Mouse (Mus musculus) liver, embryonic 13.5 days (tissue): ENCODE measurements around the gene Aldh3a1. TPM values are rescaled to one million over a fixed set of nuclear protein-coding genes. Genes with fewer than 3 reads are reported as not detected.

Experiments used
- ATAC-seq: fragments of 200-750 bp; cut with Nextera tagmentation; 2 replicates; pipeline ENCODE4 v1.8.0; 2017; ENCODE audit warnings: low read depth, mild to moderate bottlenecking, moderate number of reproducible peaks, moderate library complexity
- DNase-seq: peaks from one replicate; pipeline ENCODE4 v3.0.0; 2022
- H3K27ac ChIP-seq: fragments of 300-500 bp; sonication (generic); 2 replicates; pipeline ENCODE4 v1.5.1; 2015; ENCODE audit warnings: moderate library complexity, mild to moderate bottlenecking, inconsistent platforms
- H3K27me3 ChIP-seq: fragments of 300-500 bp; sonication (generic); 2 replicates; pipeline ENCODE4 v1.6.1; 2015; ENCODE audit warnings: mild to moderate bottlenecking, inconsistent platforms
- H3K36me3 ChIP-seq: fragments of 300-500 bp; sonication (generic); 2 replicates; pipeline ENCODE4 v1.6.1; 2015; ENCODE audit warnings: mild to moderate bottlenecking, inconsistent platforms
- H3K4me1 ChIP-seq: fragments of 300-500 bp; sonication (generic); replicated peaks from 2 replicates; pipeline ENCODE4 v1.6.1; 2015; ENCODE audit warnings: inconsistent platforms
- H3K4me2 ChIP-seq: fragments of 300-500 bp; sonication (generic); 2 replicates; pipeline ENCODE4 v1.6.1; 2015; ENCODE audit warnings: inconsistent platforms, mild to moderate bottlenecking, moderate library complexity
- H3K4me3 ChIP-seq: fragments of 300-500 bp; sonication (generic); replicated peaks from 2 replicates; pipeline ENCODE4 v1.5.1; 2015; ENCODE audit warnings: mild to moderate bottlenecking, inconsistent platforms
- H3K9ac ChIP-seq: fragments of 300-500 bp; sonication (generic); 2 replicates; pipeline ENCODE4 v1.6.1; 2015; ENCODE audit warnings: mild to moderate bottlenecking, inconsistent platforms
- H3K9me3 ChIP-seq: fragments of 300-500 bp; sonication (generic); replicated peaks from 2 replicates; pipeline ENCODE4 v1.6.1; 2016; ENCODE audit warnings: inconsistent platforms
- WGBS: fragments of 180-500 bp; shearing (Covaris S2); methylation state at CpG from one replicate; pipeline ENCODE4 v1.1.7; 2015; ENCODE audit not compliant: insufficient replicate concordance; 5-methylcytosine and 5-hydroxymethylcytosine counted together
- polyA plus RNA-seq: library from polyadenylated mRNA; unstranded; fragments of >200 nt; fragmentation: Nextera tagmentation; extraction: Ambion mirVana; gene quantifications from 2 replicates; pipeline ENCODE4 v1.2.1, GENCODE M21; 2015

Aldh3a1 gene
- polyA plus RNA-seq, 1 experiment from 2014 or later = 0.06 TPM

DNA sequence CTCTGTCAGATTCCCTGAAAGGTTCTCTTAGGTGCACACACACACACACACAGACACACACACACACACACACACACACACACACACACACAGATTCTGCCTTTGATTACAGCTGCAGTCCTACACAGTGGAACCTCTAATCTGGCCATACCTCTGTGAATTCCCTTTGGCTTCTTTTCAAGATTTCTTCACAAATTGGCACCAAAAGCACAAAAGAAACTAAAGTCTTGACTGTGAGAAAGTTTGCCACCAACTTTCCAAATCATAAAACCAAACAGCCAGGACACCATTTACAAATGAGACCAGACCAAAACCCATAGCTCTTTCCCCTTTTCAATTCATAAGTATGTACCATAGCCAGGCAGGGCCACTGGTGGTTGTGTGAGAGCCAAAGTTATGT lies 9.4 kb upstream of the Aldh3a1 start:
- H3K27me3 ChIP-seq = peaks cover 14% of the 10 kb centered on the region
- no peaks in the 10 kb centered on the region for H3K36me3 ChIP-seq
- no peak for DNase-seq
- H3K9me3 ChIP-seq = no peaks in the 10 kb centered on the region
- H3K4me3 ChIP-seq = no peak overlapping the region
- ATAC-seq = no peak
- H3K4me2 ChIP-seq = no peak overlapping the region
- H3K9ac ChIP-seq = no peak overlapping the region
- no peak overlapping the region for H3K27ac ChIP-seq
- no peaks in the 10 kb centered on the region for H3K4me1 ChIP-seq

DNA sequence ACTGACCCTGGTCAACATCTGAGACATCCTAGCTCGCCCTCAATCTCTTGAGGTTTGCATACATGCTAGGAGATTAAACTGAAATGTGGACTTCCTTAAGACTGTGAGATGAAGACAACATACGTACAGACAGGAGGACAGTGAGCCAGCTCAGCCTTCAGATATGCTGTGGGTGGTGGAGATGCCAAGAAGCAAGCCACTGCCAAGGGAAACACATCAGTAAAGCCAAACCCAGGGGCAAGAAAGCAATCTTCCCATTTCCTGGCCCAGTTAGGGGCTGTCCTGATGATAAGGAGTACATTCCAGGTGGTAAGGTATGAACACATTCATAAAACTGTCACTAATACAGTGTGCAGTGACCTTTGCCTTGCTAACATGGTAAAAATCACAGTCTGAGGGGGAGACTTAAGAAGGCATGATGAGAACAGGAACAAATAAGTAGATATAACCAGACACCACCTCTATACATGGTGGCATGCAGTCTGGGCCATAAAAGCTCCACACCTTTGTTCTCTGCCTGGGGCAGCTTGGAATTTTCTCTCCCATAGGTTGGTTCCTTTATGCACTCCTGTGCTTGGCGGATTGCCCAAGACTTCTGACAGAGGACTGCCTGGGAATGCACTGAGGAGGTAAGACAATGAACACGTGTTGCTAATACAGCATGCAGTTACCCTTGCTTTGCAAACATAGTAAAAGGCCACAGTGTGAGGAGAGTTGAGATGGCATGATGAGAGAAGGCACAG lies 7.5 kb upstream of the Aldh3a1 start:
- no peak for ATAC-seq

DNA sequence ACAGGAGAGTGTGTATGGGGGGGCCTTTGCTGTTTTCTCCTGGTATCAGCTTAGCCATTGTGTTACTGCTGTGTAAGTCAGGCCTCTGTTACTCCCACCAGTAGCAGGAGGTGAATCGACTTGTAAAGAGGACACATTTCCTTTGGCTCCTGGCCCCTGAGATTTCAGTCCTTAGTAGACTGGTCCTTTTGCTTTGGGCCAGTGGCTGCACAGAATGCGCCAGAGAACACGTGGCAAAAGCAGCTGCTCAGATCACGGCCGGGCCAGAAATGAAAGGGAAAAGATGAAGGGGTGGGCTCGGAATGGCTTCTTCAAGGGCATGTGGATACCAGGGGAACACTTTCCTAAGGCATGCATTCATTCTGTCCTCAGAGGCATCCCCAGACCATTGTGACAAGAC lies 5.2 kb upstream of the Aldh3a1 start:
- no peak overlapping the region for H3K4me2 ChIP-seq
- no peak overlapping the region for H3K4me3 ChIP-seq
- H3K4me1 ChIP-seq = no peaks in the 10 kb centered on the region
- H3K36me3 ChIP-seq = no peaks in the 10 kb centered on the region
- WGBS = 71% methylated on average over 6 of the region's 6 CpGs
- H3K27ac ChIP-seq = no peak overlapping the region
- no peaks in the 10 kb centered on the region for H3K27me3 ChIP-seq
- H3K9ac ChIP-seq = no peak overlapping the region
- no peaks in the 10 kb centered on the region for H3K9me3 ChIP-seq
- ATAC-seq (no peak), DNase-seq (no peak)

More for the DNA sequence above, 7.5 kb upstream of the Aldh3a1 start:
- Histone ChIP-seq H3K4me2 (no peak overlapping the region), H3K9ac (no peak overlapping the region), H3K27me3 (peaks cover 4% of the 10 kb centered on the region; the same call in 1 of the 2 replicates), H3K4me3 (no peak overlapping the region), H3K9me3 (no peaks in the 10 kb centered on the region), H3K27ac (no peak overlapping the region), H3K4me1 (no peaks in the 10 kb centered on the region), H3K36me3 (no peaks in the 10 kb centered on the region)
- no peak for DNase-seq
- WGBS = 55% methylated on average over 4 of the region's 4 CpGs

DNA sequence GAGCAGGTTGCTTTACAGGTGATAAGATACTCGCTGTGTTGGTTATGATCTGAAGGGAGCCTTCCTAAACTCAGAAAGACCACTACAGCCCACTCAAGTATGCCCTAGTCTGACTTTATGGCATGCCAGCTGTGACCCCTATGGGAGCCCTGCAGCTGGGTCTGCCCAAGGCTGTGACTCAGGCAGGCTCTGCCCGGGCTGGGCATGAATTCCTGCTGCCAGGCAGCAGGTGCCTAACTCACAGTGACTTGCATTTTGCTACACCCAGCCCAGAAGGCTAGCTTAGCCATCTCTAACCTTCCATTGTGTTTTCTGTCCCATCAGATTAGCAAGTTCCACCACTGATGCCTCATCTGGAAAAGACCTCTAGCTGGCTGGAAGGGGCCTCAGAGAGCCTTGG lies 4.5 kb upstream of the Aldh3a1 start:
- Histone ChIP-seq H3K36me3 (no peaks in the 10 kb centered on the region), H3K27ac (no peak overlapping the region), H3K4me3 (no peak overlapping the region), H3K9ac (no peak overlapping the region), H3K9me3 (no peaks in the 10 kb centered on the region), H3K4me1 (no peaks in the 10 kb centered on the region), H3K4me2 (no peak overlapping the region), H3K27me3 (no peaks in the 10 kb centered on the region)
- ATAC-seq (no peak), DNase-seq (no peak)
- WGBS = 57% methylated on average over 2 of the region's 2 CpGs

DNA sequence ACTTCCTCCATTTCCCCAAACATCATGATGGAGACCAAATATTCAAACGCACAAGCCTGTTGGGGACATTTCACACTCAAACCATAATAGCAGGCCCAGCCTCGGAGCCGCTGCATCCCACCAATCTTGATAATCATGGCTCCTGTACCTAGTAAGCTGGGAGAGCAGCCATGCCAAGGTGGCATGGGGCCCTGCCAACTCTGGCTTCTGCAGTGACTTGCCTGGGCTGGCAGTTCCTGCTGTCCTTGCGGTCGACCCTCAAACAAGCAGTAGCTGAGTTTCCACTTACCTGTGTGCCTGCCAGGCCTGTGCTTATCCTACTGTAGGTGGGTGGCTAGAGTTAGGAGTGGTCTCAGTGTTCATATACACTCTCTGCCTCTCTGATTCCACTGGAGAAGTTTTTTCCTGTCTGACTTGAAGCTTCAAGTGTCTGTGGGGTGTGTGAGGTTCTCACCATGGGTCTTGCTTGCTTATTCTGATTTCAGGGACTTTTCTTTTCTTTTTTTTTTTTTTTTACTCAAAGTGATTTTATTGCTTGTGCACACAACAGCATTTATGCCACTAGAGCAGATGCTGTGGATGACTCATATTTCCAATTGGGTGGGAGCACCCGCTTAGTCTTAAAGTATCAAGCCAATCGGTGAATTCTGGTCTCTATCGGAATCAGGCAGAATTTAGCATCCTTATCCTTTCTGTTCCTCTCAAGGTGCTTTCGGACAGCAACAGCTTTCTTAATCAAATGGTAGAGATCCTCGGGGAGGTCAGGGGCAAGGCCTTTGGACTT lies 2.0 kb upstream of the Aldh3a1 start:
- Histone ChIP-seq H3K4me1 (no peaks in the 10 kb centered on the region), H3K4me3 (no peak overlapping the region), H3K9ac (no peak overlapping the region), H3K4me2 (no peak overlapping the region), H3K27ac (no peak overlapping the region), H3K9me3 (no peaks in the 10 kb centered on the region), H3K36me3 (no peaks in the 10 kb centered on the region), H3K27me3 (no peaks in the 10 kb centered on the region)
- DNase-seq (no peak), ATAC-seq (no peak)
- 76% methylated on average over 10 of the region's 10 CpGs for WGBS

DNA sequence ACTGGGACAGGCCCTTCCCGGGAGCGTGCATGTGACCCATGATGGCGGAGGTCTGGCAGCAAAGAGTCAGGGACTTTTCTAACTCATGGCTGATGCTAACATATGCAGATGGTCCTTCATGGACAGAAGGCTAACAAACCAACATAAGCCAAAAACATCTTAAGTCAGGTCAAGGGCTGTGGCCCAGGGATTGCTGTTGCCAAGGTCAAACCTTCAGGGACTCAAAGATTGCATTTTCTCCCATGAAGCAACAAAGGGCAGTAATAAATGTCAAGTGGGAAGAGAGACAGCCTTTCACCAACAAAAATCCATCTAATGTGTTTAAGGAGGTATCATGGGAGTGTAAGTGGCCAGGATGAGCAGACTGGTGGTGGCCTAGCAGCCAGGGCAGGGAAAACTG lies 1.2 kb upstream of the Aldh3a1 start:
- Histone ChIP-seq H3K27ac (no peak overlapping the region), H3K9ac (no peak overlapping the region), H3K4me2 (no peak overlapping the region), H3K9me3 (no peaks in the 10 kb centered on the region), H3K4me3 (no peak overlapping the region), H3K36me3 (no peaks in the 10 kb centered on the region), H3K4me1 (no peaks in the 10 kb centered on the region), H3K27me3 (peaks cover 5% of the 10 kb centered on the region; the same call in 1 of the 2 replicates)
- 80% methylated on average over 3 of the region's 3 CpGs for WGBS
- ATAC-seq (no peak), DNase-seq (no peak)

DNA sequence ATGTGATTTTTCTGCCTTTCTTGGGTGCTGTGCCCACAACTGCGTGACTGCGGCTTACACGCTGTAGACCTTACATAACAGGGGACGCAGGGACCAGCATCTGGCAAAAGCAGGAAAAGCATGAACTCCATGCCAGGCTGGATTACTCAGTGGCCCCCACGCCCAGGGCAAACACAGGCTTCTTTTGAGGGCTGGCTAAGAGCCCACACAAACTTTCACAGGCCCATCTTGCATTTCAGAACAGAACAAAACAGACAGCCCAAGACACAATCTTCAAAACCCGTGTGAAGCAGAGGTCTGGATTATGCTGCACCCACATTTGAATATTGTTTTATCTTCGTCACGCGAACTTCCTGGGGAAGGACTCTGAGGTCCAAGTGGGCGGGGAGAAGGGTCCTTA lies 979 bp downstream of the Aldh3a1 start:
- H3K36me3 ChIP-seq = no peaks in the 10 kb centered on the region
- no peak overlapping the region for H3K4me2 ChIP-seq
- H3K9me3 ChIP-seq = no peaks in the 10 kb centered on the region
- 50% methylated on average over 10 of the region's 10 CpGs for WGBS
- ATAC-seq (no peak), DNase-seq (no peak)
- peaks cover 26% of the 10 kb centered on the region for H3K27me3 ChIP-seq
- no peak overlapping the region for H3K4me3 ChIP-seq
- H3K9ac ChIP-seq = no peak overlapping the region
- no peak overlapping the region for H3K27ac ChIP-seq
- no peaks in the 10 kb centered on the region for H3K4me1 ChIP-seq

DNA sequence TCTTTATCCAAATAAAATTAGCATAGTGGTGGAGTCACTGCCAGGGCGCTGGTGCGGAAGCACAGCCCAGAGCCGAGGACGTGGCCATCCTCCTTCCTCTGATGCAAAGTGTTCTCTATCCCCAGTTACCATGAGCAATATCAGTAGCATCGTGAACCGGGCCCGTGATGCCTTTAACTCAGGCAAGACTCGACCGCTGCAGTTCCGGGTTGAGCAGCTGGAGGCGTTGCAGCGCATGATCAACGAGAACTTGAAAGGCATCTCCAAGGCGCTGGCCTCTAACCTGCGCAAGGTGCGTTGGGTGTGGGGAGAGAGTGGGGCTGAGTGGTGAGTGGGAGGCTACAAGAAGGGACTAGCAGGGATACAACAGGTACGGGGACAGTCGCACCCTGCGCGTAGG lies 4.8 kb downstream of the Aldh3a1 start:
- Histone ChIP-seq H3K4me1 (no peaks in the 10 kb centered on the region), H3K9ac (no peak overlapping the region), H3K27me3 (peaks cover 31% of the 10 kb centered on the region), H3K36me3 (no peaks in the 10 kb centered on the region), H3K4me3 (no peak overlapping the region), H3K9me3 (no peaks in the 10 kb centered on the region), H3K27ac (no peak overlapping the region), H3K4me2 (no peak overlapping the region)
- 26% methylated on average over 20 of the region's 20 CpGs for WGBS
- ATAC-seq = no peak
- no peak for DNase-seq

DNA sequence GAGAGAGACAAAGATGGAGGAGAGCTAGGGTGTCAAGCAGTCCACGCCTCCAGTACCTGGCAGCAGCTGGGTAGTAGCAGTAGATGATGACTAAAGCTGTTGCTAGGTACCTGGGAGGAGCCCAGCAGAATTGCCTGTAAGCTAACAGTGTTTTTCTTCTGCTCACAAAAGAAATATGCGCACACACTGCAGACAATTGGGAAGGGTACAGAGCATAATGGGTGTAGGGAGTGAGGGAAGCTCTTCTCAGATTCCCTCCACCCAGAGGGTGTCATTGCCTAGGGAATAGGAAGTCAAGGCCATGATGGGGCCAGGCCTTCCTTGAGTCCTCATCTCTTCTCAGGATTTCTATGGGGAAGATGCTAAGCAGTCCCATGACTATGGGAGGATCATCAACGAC lies 8.6 kb downstream of the Aldh3a1 start:
- Histone ChIP-seq H3K4me1 (no peaks in the 10 kb centered on the region), H3K9ac (no peak overlapping the region), H3K36me3 (no peaks in the 10 kb centered on the region), H3K27me3 (peaks cover 29% of the 10 kb centered on the region), H3K27ac (no peak overlapping the region), H3K4me2 (no peak overlapping the region), H3K9me3 (no peaks in the 10 kb centered on the region), H3K4me3 (no peak overlapping the region)
- no peak for ATAC-seq
- no peak for DNase-seq
- WGBS = 75% methylated on average over 3 of the region's 3 CpGs

DNA sequence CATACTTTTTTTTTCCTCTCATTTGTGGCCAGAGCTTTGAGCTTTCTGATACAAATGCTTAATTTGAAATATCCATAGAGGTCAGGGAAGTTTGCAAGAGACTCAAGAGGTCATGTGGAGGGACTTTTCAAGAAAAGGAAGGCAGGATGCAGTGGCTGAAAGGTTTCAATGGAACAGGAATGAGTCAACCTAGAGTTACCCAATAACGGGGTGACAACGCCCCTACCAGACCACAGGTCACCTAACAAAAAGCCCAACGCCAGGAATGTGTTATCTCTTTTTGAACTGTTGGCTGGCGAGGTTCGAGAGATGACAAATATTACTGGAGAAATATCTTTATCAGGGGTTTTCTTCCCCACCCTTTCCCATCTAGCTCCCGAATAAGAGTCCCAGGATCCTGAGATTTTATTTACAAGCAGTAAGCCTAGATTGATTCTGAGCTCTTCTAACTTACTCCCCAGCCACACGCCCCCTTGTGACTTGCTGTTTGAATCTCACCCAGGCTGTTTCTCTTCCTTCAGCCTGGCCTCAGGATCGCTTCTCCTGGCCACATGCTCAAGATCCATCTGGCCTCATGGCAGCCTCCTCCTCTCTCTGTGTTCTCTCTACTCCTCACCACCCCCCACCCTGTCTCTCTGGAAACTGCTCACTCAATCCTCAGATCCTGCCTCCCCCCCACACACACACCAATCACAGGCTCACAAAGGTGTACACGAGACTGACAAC lies 13.0 kb downstream of the Aldh3a1 start:
- Histone ChIP-seq H3K4me2 (no peak overlapping the region), H3K27me3 (no peaks in the 10 kb centered on the region), H3K27ac (no peak overlapping the region), H3K9ac (no peak overlapping the region), H3K4me3 (no peak overlapping the region), H3K36me3 (no peaks in the 10 kb centered on the region), H3K4me1 (peaks cover 11% of the 10 kb centered on the region), H3K9me3 (no peaks in the 10 kb centered on the region)
- 36% methylated on average over 9 of the region's 9 CpGs for WGBS
- DNase-seq = no peak
- no peak for ATAC-seq

DNA sequence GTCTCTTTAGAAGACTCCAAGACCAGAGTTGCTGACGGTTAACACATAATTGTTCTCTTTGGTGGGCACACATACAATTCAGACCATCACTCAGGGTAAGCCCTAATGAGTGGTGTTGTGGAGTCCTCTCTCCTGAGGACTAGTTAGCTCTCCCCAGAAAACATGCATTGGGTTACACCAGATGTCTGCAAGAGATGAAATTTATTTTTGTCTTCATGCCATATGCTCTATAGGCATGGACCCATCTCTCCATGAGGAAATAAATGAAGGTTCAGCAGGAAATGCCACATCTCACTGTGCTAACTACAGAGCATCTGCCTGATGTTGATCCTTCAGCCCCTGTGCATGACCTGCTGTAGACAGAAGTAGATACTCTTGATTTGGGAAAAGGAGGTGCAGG lies 14.7 kb downstream of the Aldh3a1 start:
- Histone ChIP-seq H3K4me3 (no peak overlapping the region), H3K9me3 (no peaks in the 10 kb centered on the region), H3K36me3 (no peaks in the 10 kb centered on the region), H3K27me3 (no peaks in the 10 kb centered on the region), H3K27ac (no peak overlapping the region), H3K9ac (no peak overlapping the region), H3K4me2 (no peak overlapping the region), H3K4me1 (peaks cover 15% of the 10 kb centered on the region)
- no peak for ATAC-seq
- DNase-seq = no peak
- 75% methylated on average over 1 of the region's 1 CpGs for WGBS
